Mouse (Mus musculus): ENCODE results near the gene Gna14. TPM values are rescaled to one million over a fixed set of nuclear protein-coding genes. Genes with fewer than 3 reads are reported as not detected.

The Gna14 gene
- total and polyA plus RNA-seq, 3 experiments = 0.26 to 0.89 (median 0.45) TPM

DNA sequence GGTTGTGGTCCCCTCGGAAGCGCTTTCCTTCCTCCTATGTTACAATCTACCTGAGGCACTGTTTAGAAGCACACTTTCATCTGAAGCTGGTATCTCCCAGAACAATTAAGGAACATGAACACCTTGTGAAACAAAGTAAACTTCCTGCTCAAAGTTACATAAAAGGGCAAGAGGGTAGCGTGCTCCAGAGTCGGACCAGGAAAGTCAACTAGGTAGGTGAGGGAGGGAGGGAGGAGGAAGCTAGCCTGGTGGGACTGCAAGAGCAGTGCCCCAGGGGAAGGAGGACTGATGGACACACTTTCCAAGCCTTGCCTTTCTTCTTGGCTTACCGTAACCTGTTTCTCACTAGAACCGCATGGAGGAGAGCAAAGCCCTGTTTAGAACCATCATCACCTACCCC lies 172.1 kb downstream of the Gna14 start:
- H3K36me3 ChIP-seq (ENCODE audit: control insufficient read depth, insufficient read depth, low read length) = no peaks in the 10 kb centered on the region
- TF ChIP-seq POLR2A (IDR thresholded peaks at IDR 0.05; ENCODE audit: insufficient read depth, low read depth, low read length) (no peak), CTCF (IDR thresholded peaks at IDR 0.05) (no peak), EP300 (IDR thresholded peaks at IDR 0.05; ENCODE audit: insufficient read depth, low read depth, low read length) (no peak)
- no peak overlapping the region for H3K27ac ChIP-seq

DNA sequence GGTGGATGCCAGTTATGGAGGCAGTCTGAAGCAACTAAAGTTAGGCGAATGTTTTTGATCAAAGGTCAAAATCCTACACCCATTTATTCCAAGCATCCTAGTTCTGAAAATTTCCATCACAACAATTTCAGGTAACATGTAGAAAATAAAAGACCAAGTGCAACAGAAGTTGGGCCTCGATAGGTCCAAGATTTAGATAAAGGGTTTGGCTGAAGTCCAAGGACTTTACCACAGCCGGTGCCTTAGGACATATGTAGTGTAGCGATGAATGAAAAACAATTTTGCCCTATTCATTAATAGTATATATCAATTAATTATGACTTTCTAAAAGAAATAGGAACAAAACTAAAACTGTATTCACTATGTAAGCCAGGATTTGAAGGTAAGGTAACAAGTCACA lies 187.6 kb downstream of the Gna14 start:
- H3K27me3 ChIP-seq (ENCODE audit: control insufficient read depth, insufficient read depth, low read length) = no peaks in the 10 kb centered on the region
- no peaks in the 10 kb centered on the region; the same call in 1 of the 2 replicates for H3K4me1 ChIP-seq (ENCODE audit: control insufficient read depth, insufficient read depth, low read length)
- 80% methylated on average over 4 of the region's 4 CpGs for WGBS
- intact Hi-C loops (cut with DNase I) = no loop called here
- no peak for TF ChIP-seq POLR2A (IDR thresholded peaks at IDR 0.05; ENCODE audit: insufficient read depth, low read depth, low read length)
- no peak for TF ChIP-seq CTCF (IDR thresholded peaks at IDR 0.05)
- TF ChIP-seq EP300 (IDR thresholded peaks at IDR 0.05; ENCODE audit: insufficient read depth, low read depth, low read length) = no peak
- H3K4me3 ChIP-seq = no peak overlapping the region
- H3K79me2 ChIP-seq (replicated peaks; ENCODE audit: control insufficient read depth, insufficient read depth, low read length) = no peaks in the 10 kb centered on the region
- peaks cover 6% of the 10 kb centered on the region for H3K36me3 ChIP-seq (ENCODE audit: control insufficient read depth, insufficient read depth, low read length)
- H3K9ac ChIP-seq (ENCODE audit: low read depth, low read length) = no peak overlapping the region
- H3K27ac ChIP-seq = no peak overlapping the region
- DNase-seq = no peak

More for the DNA sequence above, 172.1 kb downstream of the Gna14 start:
- Histone ChIP-seq H3K9ac (ENCODE audit: low read depth, low read length) (no peak overlapping the region), H3K4me3 (no peak overlapping the region), H3K27me3 (ENCODE audit: control insufficient read depth, insufficient read depth, low read length) (no peaks in the 10 kb centered on the region), H3K79me2 (replicated peaks; ENCODE audit: control insufficient read depth, insufficient read depth, low read length) (no peaks in the 10 kb centered on the region), H3K4me1 (ENCODE audit: control insufficient read depth, insufficient read depth, low read length) (no peaks in the 10 kb centered on the region; the same call in 1 of the 2 replicates)
- DNase-seq = no peak
- intact Hi-C loops (cut with DNase I) = no loop called here
- WGBS = 89% methylated on average over 6 of the region's 6 CpGs

DNA sequence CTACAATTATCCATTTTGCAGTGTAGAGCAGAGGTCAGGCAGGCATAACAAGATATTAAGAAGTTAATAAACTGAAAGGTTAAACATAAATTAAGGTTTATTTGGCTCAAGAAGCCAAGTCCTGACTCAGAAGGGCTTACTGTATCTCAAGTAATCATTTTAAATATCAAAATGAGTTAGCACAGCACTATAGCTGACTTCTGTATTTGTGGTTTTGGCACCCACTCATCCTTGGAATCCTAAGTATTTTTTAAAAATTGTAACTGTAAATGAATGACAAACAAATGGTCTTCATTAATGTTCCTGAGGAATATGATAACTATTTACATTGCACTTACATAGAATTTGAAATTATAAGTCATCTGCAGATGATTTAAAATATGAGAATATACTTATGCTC lies 189.4 kb downstream of the Gna14 start:
- DNase-seq = no peak
- TF ChIP-seq EP300 (IDR thresholded peaks at IDR 0.05; ENCODE audit: insufficient read depth, low read depth, low read length) = no peak
- no peak for TF ChIP-seq POLR2A (IDR thresholded peaks at IDR 0.05; ENCODE audit: insufficient read depth, low read depth, low read length)
- TF ChIP-seq CTCF (IDR thresholded peaks at IDR 0.05) = no peak
- no peaks in the 10 kb centered on the region for H3K36me3 ChIP-seq (ENCODE audit: control insufficient read depth, insufficient read depth, low read length)
- H3K27me3 ChIP-seq (ENCODE audit: control insufficient read depth, insufficient read depth, low read length) = no peaks in the 10 kb centered on the region
- H3K4me3 ChIP-seq = no peak overlapping the region
- intact Hi-C loops (cut with DNase I) = no loop called here
- H3K4me1 ChIP-seq (ENCODE audit: control insufficient read depth, insufficient read depth, low read length) = no peaks in the 10 kb centered on the region
- no peak overlapping the region for H3K27ac ChIP-seq
- H3K79me2 ChIP-seq (replicated peaks; ENCODE audit: control insufficient read depth, insufficient read depth, low read length) = no peaks in the 10 kb centered on the region
- H3K9ac ChIP-seq (ENCODE audit: low read depth, low read length) = no peak overlapping the region

DNA sequence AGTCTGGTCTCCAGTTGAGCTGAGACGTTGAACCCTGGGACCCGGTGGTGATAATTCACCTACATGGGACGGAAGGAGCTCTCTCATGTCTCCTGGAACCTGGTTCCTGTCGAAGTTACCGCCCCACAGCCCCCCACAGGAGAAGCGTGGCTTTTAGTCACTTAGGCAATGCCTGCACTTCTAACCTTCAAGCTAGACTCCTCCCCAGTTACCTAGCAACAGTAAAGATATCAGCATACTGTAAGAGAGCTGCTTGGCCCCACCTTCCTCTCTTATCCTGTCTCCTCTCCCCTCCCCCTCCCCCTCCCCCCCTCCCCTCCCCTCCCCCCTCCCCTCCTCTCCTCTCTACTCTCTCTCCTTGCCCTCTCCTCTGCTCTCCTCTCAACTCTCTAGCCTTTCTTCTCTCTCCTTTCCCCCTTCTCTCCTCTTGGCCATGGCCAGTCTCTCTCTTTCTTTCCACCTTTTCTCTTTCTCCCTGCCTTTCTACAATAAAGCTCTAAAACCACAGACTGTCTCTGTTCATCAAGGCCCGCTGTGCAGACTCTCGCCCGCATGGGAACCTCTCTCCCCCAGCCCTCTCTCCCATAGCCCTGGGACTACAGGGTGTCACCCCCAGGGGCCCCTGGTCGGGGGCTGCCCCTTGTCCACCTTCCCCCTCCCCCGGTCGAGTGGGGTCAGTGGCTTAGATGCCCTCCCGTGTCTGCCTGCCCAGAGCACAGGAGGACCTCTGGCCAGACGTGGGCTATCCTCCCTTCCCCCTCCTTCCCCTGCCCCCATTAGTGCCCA lies 190.2 kb downstream of the Gna14 start:
- H3K36me3 ChIP-seq (ENCODE audit: control insufficient read depth, insufficient read depth, low read length) = no peaks in the 10 kb centered on the region
- H3K27ac ChIP-seq = no peak overlapping the region
- no peak overlapping the region for H3K4me3 ChIP-seq
- H3K79me2 ChIP-seq (replicated peaks; ENCODE audit: control insufficient read depth, insufficient read depth, low read length) = no peaks in the 10 kb centered on the region
- WGBS = 32% methylated on average over 14 of the region's 14 CpGs
- no peaks in the 10 kb centered on the region for H3K4me1 ChIP-seq (ENCODE audit: control insufficient read depth, insufficient read depth, low read length)
- no peaks in the 10 kb centered on the region for H3K27me3 ChIP-seq (ENCODE audit: control insufficient read depth, insufficient read depth, low read length)
- no peak for DNase-seq
- no peak overlapping the region for H3K9ac ChIP-seq (ENCODE audit: low read depth, low read length)
- no peak for TF ChIP-seq EP300 (IDR thresholded peaks at IDR 0.05; ENCODE audit: insufficient read depth, low read depth, low read length)
- no peak for TF ChIP-seq CTCF (IDR thresholded peaks at IDR 0.05)
- TF ChIP-seq POLR2A (IDR thresholded peaks at IDR 0.05; ENCODE audit: insufficient read depth, low read depth, low read length) = no peak
- intact Hi-C loops (cut with DNase I) = no loop called here

All from heart, adult 2 months (tissue).